Mouse (Mus musculus) liver, adult 2 months (tissue): ENCODE measurements around the gene Sh3pxd2a.

Source experiments
- CTCF ChIP-seq: fragments of 200-500 bp; IDR thresholded peaks from 2 replicates; pipeline ENCODE4 v1.5.1; 2011; ENCODE audit warnings: low read depth, low read length, control low read depth
- POLR2A ChIP-seq: fragments of 200-500 bp; IDR thresholded peaks from 2 replicates; pipeline ENCODE4 v1.6.1; 2011; ENCODE audit warnings: low read length, control low read depth; ENCODE audit not compliant: insufficient read depth; ENCODE audit errors: extremely low read depth

DNA sequence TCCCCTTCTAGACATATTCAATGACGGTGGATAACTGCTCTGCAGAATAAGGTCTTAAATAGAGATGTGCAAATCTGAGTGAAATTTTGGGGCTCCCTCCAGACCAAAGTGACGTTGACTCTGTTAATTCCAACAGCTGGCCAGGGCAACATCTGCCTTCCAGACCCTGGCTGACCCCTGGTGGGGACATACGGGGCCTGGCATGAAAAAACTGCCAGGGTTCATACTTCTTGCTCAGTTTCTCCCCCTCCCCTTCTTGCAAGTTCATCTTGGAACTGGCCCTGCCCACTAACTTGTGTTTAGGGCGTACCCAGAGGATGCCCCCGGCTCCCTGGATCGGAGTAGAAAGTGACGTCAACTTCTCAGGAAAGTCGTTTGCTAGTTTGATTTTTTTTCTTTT lies 2.6 kb upstream of the Sh3pxd2a start:
- no peak for TF ChIP-seq CTCF
- TF ChIP-seq POLR2A = no peak
